ENCODE assay signal across 14 mouse cellular contexts in the genomic region with DNA sequence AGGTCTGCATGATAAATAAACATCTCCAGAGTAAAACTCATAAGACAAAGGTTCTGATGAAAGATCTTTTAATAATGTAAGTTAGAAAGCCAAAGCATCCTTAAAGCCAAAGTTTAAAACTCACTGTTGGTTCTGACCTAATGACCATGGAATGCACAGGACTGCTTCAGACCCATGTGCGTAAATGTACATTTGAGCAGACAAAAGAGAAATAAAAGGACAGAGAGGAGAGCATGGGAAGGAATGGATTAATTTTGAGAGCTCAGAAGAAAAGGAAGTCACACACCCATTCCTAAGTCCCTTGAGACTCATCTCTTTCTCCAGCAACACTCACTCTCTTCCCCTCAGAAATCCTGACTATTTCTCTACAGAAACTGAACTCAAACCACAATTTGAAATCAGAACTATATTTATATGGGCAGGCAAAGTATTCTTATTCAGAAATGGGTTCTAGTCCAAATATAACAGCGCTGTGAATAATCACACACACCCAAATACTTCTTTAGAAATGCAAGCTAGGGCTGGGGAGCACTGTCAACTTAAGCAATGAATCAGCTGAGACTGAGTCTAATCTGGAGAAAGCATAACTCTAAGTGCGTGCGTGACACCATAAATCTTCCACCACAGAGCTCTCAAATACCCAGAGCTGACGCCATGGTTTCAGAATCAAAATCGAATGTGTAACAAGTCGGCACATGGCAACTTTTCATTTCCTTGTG. TPM values are rescaled to one million over a fixed set of nuclear protein-coding genes. Genes with fewer than 3 reads are reported as not detected.
DNase-seq lines count a peak whose midpoint lies in the region; ATAC-seq and TF ChIP-seq lines count a peak whose summit lies in the region.
"Had no signal": no experiment of that assay in that cellular context is flagged by ENCODE, and none has a peak within 500 bp of the region (broad histone marks: within the 10 kb centered on the region; RNA-seq: fewer than 3 reads in every experiment).

No protein-coding gene starts in this region.

- peak overlapping the region; percentile 38 for H3K27ac ChIP-seq in heart, embryonic 16.5 days (ENCODE audit: low read length)
- no peak overlapping the region for H3K27ac ChIP-seq in heart, embryonic 10.5 days
- no peak overlapping the region for H3K27ac ChIP-seq in neural tube, embryonic 14.5 days (ENCODE audit: low read depth, low read length)
- no peak overlapping the region for H3K27ac ChIP-seq in neural tube, embryonic 15.5 days (replicated peaks)
- peak overlapping the region; percentile 98 for H3K27ac ChIP-seq in embryonic fibroblast, embryonic 13.5 days (ENCODE audit: insufficient read depth, low read length)
- H3K27ac ChIP-seq in stomach, embryonic 15.5 days: no peak overlapping the region
- H3K27ac ChIP-seq: intestine, embryonic 15.5 days; macrophage had no signal

- TF ChIP-seq POLR2A in embryonic fibroblast, embryonic 13.5 days (IDR thresholded peaks at IDR 0.05; ENCODE audit: low read depth, low read length): 0 out of 2 replicates have a peak, but pooled peaks have one; percentile 5

- no peaks in the 10 kb centered on the region for H3K9me3 ChIP-seq in heart, embryonic 16.5 days (replicated peaks; ENCODE audit: control insufficient read depth, low read length)
- no peaks in the 10 kb centered on the region for H3K9me3 ChIP-seq in heart, embryonic 10.5 days
- H3K9me3 ChIP-seq in neural tube, embryonic 14.5 days (ENCODE audit: control insufficient read depth, low read length): no peaks in the 10 kb centered on the region
- no peaks in the 10 kb centered on the region for H3K9me3 ChIP-seq in neural tube, embryonic 15.5 days (replicated peaks)
- H3K9me3 ChIP-seq in stomach, embryonic 15.5 days: no peaks in the 10 kb centered on the region
- H3K9me3 ChIP-seq: intestine, embryonic 15.5 days had no signal

- H3K4me2 ChIP-seq in heart, embryonic 16.5 days (ENCODE audit: low read depth, low read length): 0 out of 2 replicates have a peak overlapping the region, but pooled peaks have one; percentile 17
- no peak overlapping the region for H3K4me2 ChIP-seq in neural tube, embryonic 14.5 days (ENCODE audit: low read depth, low read length)
- H3K4me2 ChIP-seq in neural tube, embryonic 15.5 days: no peak overlapping the region
- H3K4me2 ChIP-seq in stomach, embryonic 15.5 days: no peak overlapping the region
- H3K4me2 ChIP-seq: intestine, embryonic 15.5 days had no signal

- TF ChIP-seq CTCF in embryonic fibroblast, embryonic 13.5 days (IDR thresholded peaks at IDR 0.05; ENCODE audit: borderline replicate concordance, insufficient read depth, low read length): no peak

- 44% methylated on average over 7 of the region's 7 CpGs for WGBS in heart, embryonic 16.5 days
- 71% methylated on average over 7 of the region's 7 CpGs for WGBS in heart, embryonic 10.5 days
- WGBS in neural tube, embryonic 14.5 days: 76% methylated on average over 7 of the region's 7 CpGs
- 75% methylated on average over 7 of the region's 7 CpGs for WGBS in neural tube, embryonic 15.5 days
- WGBS in stomach, embryonic 15.5 days: 64% methylated on average over 7 of the region's 7 CpGs

- H3K36me3 ChIP-seq in heart, embryonic 16.5 days (ENCODE audit: control insufficient read depth, insufficient read depth): peaks cover 5% of the 10 kb centered on the region; the same call in 1 of the 2 replicates
- H3K36me3 ChIP-seq in heart, embryonic 10.5 days: peaks cover 12% of the 10 kb centered on the region
- H3K36me3 ChIP-seq in neural tube, embryonic 14.5 days (ENCODE audit: control insufficient read depth, insufficient read depth, low read length): no peaks in the 10 kb centered on the region
- H3K36me3 ChIP-seq in neural tube, embryonic 15.5 days: no peaks in the 10 kb centered on the region
- H3K36me3 ChIP-seq in stomach, embryonic 15.5 days: no peaks in the 10 kb centered on the region
- H3K36me3 ChIP-seq: intestine, embryonic 15.5 days had no signal

- no peak overlapping the region for H3K9ac ChIP-seq in heart, embryonic 16.5 days (ENCODE audit: low read length)
- no peak overlapping the region for H3K9ac ChIP-seq in neural tube, embryonic 14.5 days (replicated peaks; ENCODE audit: low read depth, low read length)
- no peak overlapping the region for H3K9ac ChIP-seq in neural tube, embryonic 15.5 days (replicated peaks)
- no peak overlapping the region for H3K9ac ChIP-seq in stomach, embryonic 15.5 days
- H3K9ac ChIP-seq: intestine, embryonic 15.5 days had no signal

- no peaks in the 10 kb centered on the region for H3K27me3 ChIP-seq in heart, embryonic 16.5 days (ENCODE audit: control insufficient read depth, insufficient read depth, low read length)
- H3K27me3 ChIP-seq in heart, embryonic 10.5 days (ENCODE audit: insufficient read depth, poor library complexity, severe bottlenecking): no peaks in the 10 kb centered on the region
- H3K27me3 ChIP-seq in neural tube, embryonic 14.5 days (ENCODE audit: control insufficient read depth, insufficient read depth, low read length): no peaks in the 10 kb centered on the region
- H3K27me3 ChIP-seq in neural tube, embryonic 15.5 days (replicated peaks): no peaks in the 10 kb centered on the region
- no peaks in the 10 kb centered on the region for H3K27me3 ChIP-seq in stomach, embryonic 15.5 days (replicated peaks)
- H3K27me3 ChIP-seq: intestine, embryonic 15.5 days had no signal

- DNase-seq in heart, embryonic 10.5 days (ENCODE audit: low spot score): no peak
- DNase-seq in left cerebral cortex, adult 18-20 months (ENCODE audit: low spot score in 2 of 2): no peak
- no peak for DNase-seq in cerebellum, postnatal 25 days
- DNase-seq: right cerebral cortex, postnatal 4 days; thymus, adult 18-20 months had no signal

- no peak overlapping the region for H3K4me3 ChIP-seq in heart, embryonic 16.5 days (ENCODE audit: low read length)
- no peak overlapping the region for H3K4me3 ChIP-seq in heart, embryonic 10.5 days
- H3K4me3 ChIP-seq in neural tube, embryonic 14.5 days (ENCODE audit: low read depth, low read length): no peak overlapping the region
- no peak overlapping the region for H3K4me3 ChIP-seq in neural tube, embryonic 15.5 days (replicated peaks)
- H3K4me3 ChIP-seq in embryonic fibroblast, embryonic 13.5 days (ENCODE audit: insufficient read depth, low read length): no peak overlapping the region
- H3K4me3 ChIP-seq in stomach, embryonic 15.5 days (replicated peaks): no peak overlapping the region
- H3K4me3 ChIP-seq: erythroblast, embryonic 14.5 days; intestine, embryonic 15.5 days had no signal

- 0 out of 2 replicates have a peak, but pooled peaks have one; percentile 45 for ATAC-seq in heart, embryonic 16.5 days (replicated peaks; ENCODE audit: extremely low read depth, insufficient read depth, low FRiP score)
- 0 out of 2 replicates have a peak, but pooled peaks have one; percentile 41 for ATAC-seq in neural tube, embryonic 14.5 days (ENCODE audit: low read depth)
- ATAC-seq in neural tube, embryonic 15.5 days (ENCODE audit: low FRiP score): no peak
- ATAC-seq in stomach, embryonic 15.5 days (ENCODE audit: insufficient read depth, low FRiP score, low read depth): peak; percentile 39; the same call in 1 of the 2 replicates
- ATAC-seq: intestine, embryonic 15.5 days had no signal

- peaks cover 14% of the 10 kb centered on the region for H3K4me1 ChIP-seq in heart, embryonic 16.5 days (ENCODE audit: control insufficient read depth, insufficient read depth, low read length)
- peaks cover 12% of the 10 kb centered on the region; the same call in 1 of the 2 replicates for H3K4me1 ChIP-seq in heart, embryonic 10.5 days
- no peaks in the 10 kb centered on the region for H3K4me1 ChIP-seq in neural tube, embryonic 14.5 days (ENCODE audit: control insufficient read depth, insufficient read depth, low read length)
- H3K4me1 ChIP-seq in neural tube, embryonic 15.5 days: no peaks in the 10 kb centered on the region
- H3K4me1 ChIP-seq in embryonic fibroblast, embryonic 13.5 days (ENCODE audit: control insufficient read depth, insufficient read depth, low read length): peaks cover 23% of the 10 kb centered on the region
- H3K4me1 ChIP-seq in stomach, embryonic 15.5 days: no peaks in the 10 kb centered on the region
- H3K4me1 ChIP-seq: intestine, embryonic 15.5 days had no signal

RNA-seq across cellular contexts. Expression of gene Fbln5, which starts 33.1 kb away (rescaled TPM):
- polyA plus RNA-seq in heart, embryonic 16.5 days (2015; fragmentation: Nextera tagmentation; extraction: Ambion mirVana): 125 and 161 TPM in 2 replicates
- polyA plus RNA-seq in heart, embryonic 10.5 days (2016; fragmentation: Nextera tagmentation; extraction: Ambion mirVana): 4.1 and 7.9 TPM in 2 replicates
- 1.9 and 13.4 TPM in 2 replicates for polyA plus RNA-seq in neural tube, embryonic 14.5 days (2014; fragmentation: Nextera tagmentation; extraction: Ambion mirVana)
- polyA plus RNA-seq in neural tube, embryonic 15.5 days (2015; fragmentation: Nextera tagmentation; extraction: Ambion mirVana): 17.2 and 32.3 TPM in 2 replicates
- 622 and 637 TPM in 2 replicates for polyA plus RNA-seq in embryonic fibroblast, embryonic 13.5 days (2011; ENCODE audit: insufficient read length, low read depth, missing spikeins)
- 51.7 and 61.1 TPM in 2 replicates for polyA plus RNA-seq in stomach, embryonic 15.5 days (2015; fragmentation: Nextera tagmentation; extraction: Ambion mirVana)
- total RNA-seq in left cerebral cortex, adult 18-20 months (2021): 1 to 10 TPM; 6.9 to 7.1 TPM
- total RNA-seq: common myeloid progenitor, adult 5-6 weeks had no signal
- polyA plus RNA-seq: erythroblast, embryonic 14.5 days had no signal

Comparison
In these comparisons a context has a peak if more than half of its experiments do, and no peak if none do; other contexts are left out.
1. H3K27ac ChIP-seq: peak in heart, embryonic 16.5 days (single experiment) and embryonic fibroblast, embryonic 13.5 days (single experiment); none in heart, embryonic 10.5 days (single experiment), neural tube, embryonic 14.5 days (single experiment), neural tube, embryonic 15.5 days (single experiment) and stomach, embryonic 15.5 days (single experiment).